Mouse (Mus musculus): ENCODE results near the gene Rnf212b. TPM values are rescaled to one million over a fixed set of nuclear protein-coding genes. Genes with fewer than 3 reads are reported as not detected.
A peak's percentile ranks its signal among the peaks of the same experiment; 100 is the strongest.

Rnf212b gene
- polyA plus RNA-seq, 1 experiment from 2014 or later: not detected

- Histone ChIP-seq H3K27ac (peak overlapping the region; percentile 93), H3K9me3 (no peaks in the 10 kb centered on the region), H3K27me3 (ENCODE audit: poor library complexity, severe bottlenecking) (no peaks in the 10 kb centered on the region; the same call in 1 of the 2 replicates), H3K4me3 (peak overlapping the region; percentile 72), H3K36me3 (replicated peaks) (peaks cover 18% of the 10 kb centered on the region), H3K4me1 (peaks cover 33% of the 10 kb centered on the region)
- WGBS: 34% methylated on average over 21 of the region's 21 CpGs
- DNase-seq (ENCODE audit: extremely low spot score, low spot score): no peak
These were observed 70.2 kb downstream of the Rnf212b start for GRCm38 (mm10) chr14:54884022-54884712.

- Histone ChIP-seq H3K9me3 (no peaks in the 10 kb centered on the region), H3K27me3 (ENCODE audit: poor library complexity, severe bottlenecking) (no peaks in the 10 kb centered on the region), H3K4me3 (0 out of 2 replicates have a peak overlapping the region, but pooled peaks have one; percentile 72), H3K36me3 (replicated peaks) (peaks cover 18% of the 10 kb centered on the region), H3K4me1 (peaks cover 33% of the 10 kb centered on the region), H3K27ac (no peak overlapping the region)
- WGBS: 89% methylated on average over 11 of the region's 11 CpGs
- DNase-seq (ENCODE audit: extremely low spot score, low spot score): no peak
These were observed 71.4 kb downstream of the Rnf212b start for GRCm38 (mm10) chr14:54885309-54885708.

- Histone ChIP-seq H3K9me3 (no peaks in the 10 kb centered on the region), H3K4me1 (peaks cover 23% of the 10 kb centered on the region), H3K4me3 (peak within 1 kb of the TSS; percentile 87), H3K27ac (peak within 1 kb of the TSS; percentile 98), H3K36me3 (replicated peaks) (peaks cover 20% of the 10 kb centered on the region), H3K27me3 (ENCODE audit: poor library complexity, severe bottlenecking) (no peaks in the 10 kb centered on the region)
- no peak for DNase-seq (ENCODE audit: extremely low spot score, low spot score)
- 92% methylated on average over 3 of the region's 3 CpGs for WGBS
These were observed 78.3 kb downstream of the Rnf212b start, which contains the start of gene Pabpn1 for GRCm38 (mm10) chr14:54892200-54892599. Pabpn1 (plus strand) TSS chr14:54892500.

GRCm38 (mm10) chr14:54893651-54894181 is 79.8 kb downstream of the Rnf212b start:
- Histone ChIP-seq H3K36me3 (replicated peaks) (peaks cover 35% of the 10 kb centered on the region), H3K9me3 (no peaks in the 10 kb centered on the region), H3K27me3 (ENCODE audit: poor library complexity, severe bottlenecking) (no peaks in the 10 kb centered on the region), H3K4me3 (peak overlapping the region; percentile 87), H3K27ac (peak overlapping the region; percentile 98), H3K4me1 (peaks cover 26% of the 10 kb centered on the region)
- peak; percentile 96 for DNase-seq (ENCODE audit: extremely low spot score, low spot score)
- WGBS: under 1% methylated on average over 38 of the region's 38 CpGs

- peaks cover 40% of the 10 kb centered on the region for H3K36me3 ChIP-seq (replicated peaks)
- peak; percentile 64 for DNase-seq (ENCODE audit: extremely low spot score, low spot score)
- under 1% methylated on average over 53 of the region's 54 CpGs for WGBS
- peak overlapping the region; percentile 87 for H3K4me3 ChIP-seq
- no peaks in the 10 kb centered on the region for H3K27me3 ChIP-seq (ENCODE audit: poor library complexity, severe bottlenecking)
- no peaks in the 10 kb centered on the region for H3K9me3 ChIP-seq
- H3K27ac ChIP-seq: peak overlapping the region; percentile 98
- H3K4me1 ChIP-seq: peaks cover 26% of the 10 kb centered on the region
These were observed 80.6 kb downstream of the Rnf212b start for GRCm38 (mm10) chr14:54894296-54895151.

GRCm38 (mm10) chr14:54897445-54897844 is 83.5 kb downstream of the Rnf212b start:
- Histone ChIP-seq H3K9me3 (no peaks in the 10 kb centered on the region), H3K27ac (no peak overlapping the region), H3K36me3 (replicated peaks) (peaks cover 40% of the 10 kb centered on the region), H3K27me3 (ENCODE audit: poor library complexity, severe bottlenecking) (no peaks in the 10 kb centered on the region), H3K4me1 (peaks cover 26% of the 10 kb centered on the region), H3K4me3 (no peak overlapping the region; the same call in 1 of the 2 replicates)
- no peak for DNase-seq (ENCODE audit: extremely low spot score, low spot score)
- WGBS: 80% methylated on average over 2 of the region's 2 CpGs

- H3K9me3 ChIP-seq: no peaks in the 10 kb centered on the region
- no peaks in the 10 kb centered on the region for H3K27me3 ChIP-seq (ENCODE audit: poor library complexity, severe bottlenecking)
- no peak overlapping the region for H3K4me3 ChIP-seq
- WGBS: 1% methylated on average over 3 of the region's 3 CpGs
- peak; percentile 71 for DNase-seq (ENCODE audit: extremely low spot score, low spot score)
- H3K4me1 ChIP-seq: peaks cover 14% of the 10 kb centered on the region
- peaks cover 62% of the 10 kb centered on the region for H3K36me3 ChIP-seq (replicated peaks)
- no peak overlapping the region for H3K27ac ChIP-seq
These were observed 86.4 kb downstream of the Rnf212b start for GRCm38 (mm10) chr14:54900383-54900782.

- Histone ChIP-seq H3K4me3 (no peak overlapping the region), H3K27ac (no peak overlapping the region), H3K4me1 (peaks cover 14% of the 10 kb centered on the region), H3K27me3 (ENCODE audit: poor library complexity, severe bottlenecking) (no peaks in the 10 kb centered on the region), H3K36me3 (replicated peaks) (peaks cover 61% of the 10 kb centered on the region), H3K9me3 (no peaks in the 10 kb centered on the region)
- DNase-seq (ENCODE audit: extremely low spot score, low spot score): no peak
- WGBS: 91% methylated on average over 4 of the region's 4 CpGs
These were observed 89.7 kb downstream of the Rnf212b start for GRCm38 (mm10) chr14:54903641-54904040.

Other genes starting within 250 kb of the Rnf212b start
- 79.1 and 98.7 TPM in 2 replicates for gene Ajuba, start 236.6 kb upstream of the Rnf212b start, polyA plus RNA-seq (2016; fragmentation: Nextera tagmentation; extraction: Ambion mirVana)
- gene 4931414P19Rik, start 208.1 kb upstream of the Rnf212b start, polyA plus RNA-seq (2016; fragmentation: Nextera tagmentation; extraction: Ambion mirVana): 9.5 and 11.0 TPM in 2 replicates
- 478 and 497 TPM in 2 replicates for gene Psmb5, start 196.1 kb upstream of the Rnf212b start, polyA plus RNA-seq (2016; fragmentation: Nextera tagmentation; extraction: Ambion mirVana)
- gene Psmb11, start 192.7 kb upstream of the Rnf212b start, polyA plus RNA-seq (2016; fragmentation: Nextera tagmentation; extraction: Ambion mirVana): 0.05 and 0.12 TPM in 2 replicates
- gene Gm17606, start 173.2 kb upstream of the Rnf212b start, polyA plus RNA-seq (2016; fragmentation: Nextera tagmentation; extraction: Ambion mirVana): not detected in 2 replicates
- 4.7 and 5.4 TPM in 2 replicates for gene Cdh24, start 172.8 kb upstream of the Rnf212b start, polyA plus RNA-seq (2016; fragmentation: Nextera tagmentation; extraction: Ambion mirVana)
- gene 1700123O20Rik, start 127.9 kb upstream of the Rnf212b start, polyA plus RNA-seq (2016; fragmentation: Nextera tagmentation; extraction: Ambion mirVana): 104 and 109 TPM in 2 replicates
- 142 and 146 TPM in 2 replicates for gene Acin1, start 127.2 kb upstream of the Rnf212b start, polyA plus RNA-seq (2016; fragmentation: Nextera tagmentation; extraction: Ambion mirVana)
- gene Gm29776, start 115.3 kb upstream of the Rnf212b start, polyA plus RNA-seq (2016; fragmentation: Nextera tagmentation; extraction: Ambion mirVana): not detected in 2 replicates
- gene Cebpe, start 102.0 kb upstream of the Rnf212b start, polyA plus RNA-seq (2016; fragmentation: Nextera tagmentation; extraction: Ambion mirVana): not detected in 2 replicates
- gene Slc7a8, start 32.2 kb upstream of the Rnf212b start, polyA plus RNA-seq (2016; fragmentation: Nextera tagmentation; extraction: Ambion mirVana): 1.0 and 2.3 TPM in 2 replicates
- gene Homez, start 56.8 kb downstream of the Rnf212b start, polyA plus RNA-seq (2016; fragmentation: Nextera tagmentation; extraction: Ambion mirVana): 24.0 and 29.5 TPM in 2 replicates
- gene Ppp1r3e, start 63.4 kb downstream of the Rnf212b start, polyA plus RNA-seq (2016; fragmentation: Nextera tagmentation; extraction: Ambion mirVana): 0.96 and 1.0 TPM in 2 replicates
- 2.2 and 2.5 TPM in 2 replicates for gene Bcl2l2, start 69.2 kb downstream of the Rnf212b start, polyA plus RNA-seq (2016; fragmentation: Nextera tagmentation; extraction: Ambion mirVana)
- not detected in 2 replicates for gene Gm20521, start 69.3 kb downstream of the Rnf212b start, polyA plus RNA-seq (2016; fragmentation: Nextera tagmentation; extraction: Ambion mirVana)
- 168 and 174 TPM in 2 replicates for gene Pabpn1, start 78.4 kb downstream of the Rnf212b start, polyA plus RNA-seq (2016; fragmentation: Nextera tagmentation; extraction: Ambion mirVana)
- 38.8 and 40.0 TPM in 2 replicates for gene Slc22a17, start 99.0 kb downstream of the Rnf212b start, polyA plus RNA-seq (2016; fragmentation: Nextera tagmentation; extraction: Ambion mirVana)
- gene Efs, start 112.0 kb downstream of the Rnf212b start, polyA plus RNA-seq (2016; fragmentation: Nextera tagmentation; extraction: Ambion mirVana): 38.3 and 39.0 TPM in 2 replicates
- not detected in 2 replicates for gene Il25, start 118.6 kb downstream of the Rnf212b start, polyA plus RNA-seq (2016; fragmentation: Nextera tagmentation; extraction: Ambion mirVana)
- gene Cmtm5, start 122.1 kb downstream of the Rnf212b start, polyA plus RNA-seq (2016; fragmentation: Nextera tagmentation; extraction: Ambion mirVana): 0.26 and 0.81 TPM in 2 replicates
- gene Myh6, start 152.8 kb downstream of the Rnf212b start, polyA plus RNA-seq (2016; fragmentation: Nextera tagmentation; extraction: Ambion mirVana): 0.38 and 0.41 TPM in 2 replicates
- gene Gm17428, start 162.8 kb downstream of the Rnf212b start, polyA plus RNA-seq (2016; fragmentation: Nextera tagmentation; extraction: Ambion mirVana): not detected in 2 replicates
- gene Myh7, start 180.5 kb downstream of the Rnf212b start, polyA plus RNA-seq (2016; fragmentation: Nextera tagmentation; extraction: Ambion mirVana): 0.63 and 0.72 TPM in 2 replicates
- gene Ngdn, start 201.3 kb downstream of the Rnf212b start, polyA plus RNA-seq (2016; fragmentation: Nextera tagmentation; extraction: Ambion mirVana): 102 and 104 TPM in 2 replicates

Measured in forebrain, embryonic 10.5 days (tissue).